Mouse (Mus musculus) adrenal gland, adult 8-10 months (tissue): ENCODE results near the gene Jsrp1. TPM values are rescaled to one million over a fixed set of nuclear protein-coding genes. Genes with fewer than 3 reads are reported as not detected.

ENCODE experiments used
- DNase-seq: peaks from one replicate; pipeline ENCODE4 v3.0.0; 2022
- total RNA-seq, 4 experiments: library from RNA; stranded (reverse); gene quantifications; 2 replicates each; pipeline ENCODE4 v1.2.4; 2022

Jsrp1 gene
- total RNA-seq, 4 experiments from 2014 or later, result 5.7 to 23.4 (median 12.4) TPM

DNA sequence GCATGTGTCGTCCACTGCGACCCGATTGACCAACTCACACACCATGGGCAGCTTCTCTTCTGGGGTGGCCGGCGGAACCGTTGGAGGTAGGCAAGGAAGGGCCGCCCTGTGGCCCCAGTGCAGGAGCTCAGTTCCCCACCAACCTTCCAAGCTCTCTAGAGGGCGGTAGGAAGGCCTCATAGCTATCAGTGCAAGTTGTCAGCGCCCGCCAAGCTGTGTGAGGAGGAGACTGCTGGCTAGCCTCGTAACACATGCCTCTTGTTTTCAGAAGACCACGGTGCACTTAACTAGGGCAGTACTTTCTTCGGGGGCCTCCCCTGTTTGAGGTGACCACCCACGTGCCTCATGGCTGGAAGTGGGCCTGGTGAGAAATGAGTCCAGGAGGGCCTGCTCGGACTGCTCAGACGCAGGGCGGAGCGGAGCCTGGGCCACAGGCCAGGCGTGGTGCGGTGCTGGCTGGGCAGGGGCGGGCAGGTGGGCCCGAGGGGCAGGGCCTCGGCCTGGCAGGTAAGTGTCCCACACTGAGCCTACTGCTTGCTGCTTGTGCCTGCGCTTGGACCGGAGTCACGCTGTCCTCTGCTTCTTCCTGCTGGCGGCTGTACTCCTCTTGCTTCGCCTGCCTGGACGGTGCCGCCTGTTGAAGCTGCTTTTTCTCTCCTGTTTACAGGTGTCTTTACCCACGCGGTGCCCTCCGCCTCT, 21.7 kb downstream of the Jsrp1 start:
- DNase-seq, result no peak

DNA sequence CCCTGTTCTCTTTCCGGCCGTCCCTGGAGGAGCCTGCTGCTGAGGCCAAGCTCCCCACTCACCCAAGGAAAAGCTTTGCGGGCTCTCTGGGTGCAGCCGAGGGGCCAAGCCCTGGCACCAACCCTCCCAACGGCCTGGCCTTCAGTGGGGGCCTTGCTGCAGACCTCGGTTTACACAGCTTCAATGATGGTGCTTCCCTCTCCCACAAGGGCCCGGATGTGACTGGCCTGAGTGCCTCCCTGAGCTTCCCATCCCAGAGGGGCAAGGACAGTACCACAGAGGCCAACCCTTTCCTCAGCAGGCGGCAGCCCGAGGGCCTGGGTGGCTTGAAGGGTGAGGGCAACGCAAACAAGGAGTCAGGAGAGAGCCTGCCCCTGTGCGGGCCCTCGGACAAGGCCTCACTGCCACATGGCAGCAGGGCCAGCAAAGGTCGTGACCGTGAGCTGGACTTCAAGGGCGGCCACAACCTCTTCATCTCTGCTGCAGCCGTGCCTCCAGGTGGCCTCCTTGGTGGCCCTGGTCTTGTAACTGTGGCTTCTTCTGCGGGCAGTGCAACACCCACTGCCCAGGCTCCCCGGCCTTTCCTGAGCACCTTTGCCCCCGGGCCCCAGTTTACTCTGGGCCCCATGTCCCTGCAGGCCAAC, 22.4 kb downstream of the Jsrp1 start:
- DNase-seq, result peak; percentile 66

DNA sequence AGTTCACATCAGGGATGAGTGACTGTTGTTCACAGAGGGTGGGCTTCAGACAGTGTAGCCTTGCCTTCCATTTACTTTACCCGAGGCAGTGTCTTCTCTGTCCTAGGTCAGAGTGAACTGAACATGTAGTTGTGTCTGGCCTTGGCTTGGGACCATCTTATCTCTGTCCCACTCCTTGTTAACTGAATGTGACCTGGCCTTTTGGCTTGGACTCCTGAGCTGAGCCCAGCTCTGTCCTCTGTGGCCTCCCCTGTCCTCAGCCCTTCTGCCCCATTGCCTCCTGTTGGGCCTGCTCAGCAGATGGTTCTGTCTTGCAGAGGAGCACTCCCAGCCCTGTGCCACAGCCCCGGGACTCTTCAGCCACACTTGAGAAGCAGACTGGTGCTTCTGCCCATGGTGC, 25.8 kb downstream of the Jsrp1 start:
- DNase-seq, result no peak

DNA sequence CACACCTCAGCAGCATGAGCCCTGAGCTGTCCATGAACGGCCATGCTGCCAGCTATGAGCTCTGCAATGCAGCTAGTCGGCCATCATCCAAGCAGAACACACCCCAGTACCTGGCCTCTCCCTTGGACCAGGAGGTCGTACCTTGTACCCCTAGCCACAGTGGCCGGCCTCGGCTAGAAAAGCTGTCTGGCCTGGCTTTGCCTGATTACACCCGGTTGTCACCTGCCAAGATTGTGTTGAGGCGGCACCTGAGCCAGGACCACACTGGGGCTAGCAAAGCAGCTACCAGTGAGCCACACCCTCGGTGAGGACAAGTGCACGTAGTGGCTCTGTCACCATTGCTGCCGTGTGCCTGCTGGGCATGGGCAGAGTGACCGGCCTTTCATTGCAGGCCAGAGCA, 27.3 kb downstream of the Jsrp1 start:
- DNase-seq, result no peak

DNA sequence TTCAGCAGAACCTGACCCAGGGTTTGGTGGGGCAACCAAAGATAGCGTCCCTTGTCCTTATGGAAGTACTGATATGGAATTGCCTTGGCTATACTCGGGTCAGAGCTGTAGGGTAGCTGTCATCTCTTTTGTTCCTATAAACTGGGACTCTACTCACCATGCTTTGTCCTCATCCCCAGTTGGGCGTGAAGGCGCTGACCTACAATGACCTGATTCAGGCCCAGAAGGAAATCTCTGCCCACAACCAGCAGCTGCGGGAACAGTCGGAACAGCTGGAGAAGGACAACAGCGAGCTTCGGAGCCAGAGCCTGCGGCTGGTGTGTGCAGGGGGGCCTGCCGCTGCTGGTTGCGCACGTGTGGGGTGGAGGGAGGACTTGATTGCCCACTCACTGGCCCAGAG, 28.4 kb downstream of the Jsrp1 start:
- no peak for DNase-seq

DNA sequence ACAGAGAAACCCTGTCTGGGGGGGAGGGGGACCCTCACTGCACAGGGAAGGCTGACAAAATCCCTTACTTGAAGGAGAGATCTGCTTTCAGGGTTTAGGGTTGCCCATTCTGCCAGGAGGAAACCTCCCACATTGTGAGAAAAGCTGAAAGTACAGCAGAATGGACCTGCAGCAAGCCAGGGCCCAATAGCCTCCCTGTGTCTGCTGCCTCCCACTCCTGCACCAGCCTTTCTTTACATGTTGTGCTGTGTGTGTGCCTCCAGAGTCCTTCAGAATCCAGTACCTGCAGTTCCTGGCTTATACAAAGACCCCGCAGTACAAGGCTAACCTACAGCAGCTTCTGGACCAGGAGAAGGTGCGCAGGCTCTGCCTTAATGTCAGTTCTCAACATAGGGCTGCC, 29.0 kb downstream of the Jsrp1 start:
- no peak for DNase-seq

DNA sequence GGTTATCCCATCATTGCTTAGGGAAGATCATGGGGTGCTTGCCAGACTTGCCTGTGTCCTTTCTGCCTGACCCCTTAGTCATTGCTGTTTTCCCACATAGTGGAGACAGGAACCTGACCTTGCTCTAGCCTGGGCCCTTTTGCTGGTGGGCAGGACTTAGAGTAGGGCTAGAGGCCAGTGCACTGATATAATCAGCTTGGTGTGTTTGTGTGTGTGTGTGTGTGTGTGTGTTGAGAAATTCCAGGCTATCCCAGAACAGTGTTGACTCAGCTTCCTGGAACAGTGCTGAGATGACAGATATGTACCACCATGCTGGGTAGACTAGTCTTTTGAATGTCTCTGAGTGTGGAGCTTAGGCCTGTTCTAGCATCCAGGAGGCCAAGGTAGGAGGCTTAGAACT, 33.7 kb downstream of the Jsrp1 start:
- DNase-seq, result peak; percentile 65

DNA sequence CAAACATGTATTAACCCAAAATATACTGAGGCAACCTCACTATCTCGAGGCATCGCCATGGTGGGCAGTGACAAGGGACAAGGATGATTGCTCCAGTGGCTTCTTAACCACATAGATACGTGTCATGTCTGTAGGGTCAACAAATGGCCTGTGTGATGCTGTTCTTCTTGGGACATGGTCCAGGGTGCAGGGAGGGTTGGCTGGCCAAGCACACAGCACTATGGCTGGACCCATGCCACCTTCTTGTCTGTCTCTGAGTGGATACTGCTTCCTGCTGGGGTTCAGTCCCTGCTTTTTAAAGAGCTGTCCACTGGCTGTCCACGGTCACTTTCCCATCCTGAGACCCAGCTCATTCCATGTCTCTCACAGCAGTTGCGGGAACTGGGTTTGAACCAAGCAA, 36.2 kb downstream of the Jsrp1 start:
- no peak for DNase-seq

DNA sequence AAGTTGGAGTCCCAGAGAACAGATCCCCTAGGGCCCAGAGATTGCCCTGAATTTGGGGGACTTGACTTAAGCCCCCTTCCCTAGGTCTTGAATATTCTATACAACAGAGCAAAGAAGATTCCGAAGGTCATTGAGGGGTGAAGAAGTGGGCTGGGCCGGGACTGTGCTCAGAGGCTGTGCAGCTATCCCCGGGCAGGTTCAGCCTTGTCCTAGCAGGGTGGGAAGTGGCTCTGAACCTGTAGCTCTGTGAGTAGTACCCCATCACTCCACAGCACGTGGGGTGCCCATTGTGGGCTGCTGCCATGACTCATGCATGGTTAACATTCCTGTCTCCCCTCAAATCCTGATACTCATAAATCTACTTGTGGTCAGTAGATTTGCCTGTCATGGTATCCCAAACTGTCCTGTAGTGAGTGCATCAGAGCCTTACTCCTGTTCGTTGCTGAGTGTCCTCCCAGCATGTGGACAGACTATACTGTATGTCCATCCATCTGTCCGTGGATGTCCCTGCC, 36.9 kb downstream of the Jsrp1 start:
- DNase-seq, result no peak

DNA sequence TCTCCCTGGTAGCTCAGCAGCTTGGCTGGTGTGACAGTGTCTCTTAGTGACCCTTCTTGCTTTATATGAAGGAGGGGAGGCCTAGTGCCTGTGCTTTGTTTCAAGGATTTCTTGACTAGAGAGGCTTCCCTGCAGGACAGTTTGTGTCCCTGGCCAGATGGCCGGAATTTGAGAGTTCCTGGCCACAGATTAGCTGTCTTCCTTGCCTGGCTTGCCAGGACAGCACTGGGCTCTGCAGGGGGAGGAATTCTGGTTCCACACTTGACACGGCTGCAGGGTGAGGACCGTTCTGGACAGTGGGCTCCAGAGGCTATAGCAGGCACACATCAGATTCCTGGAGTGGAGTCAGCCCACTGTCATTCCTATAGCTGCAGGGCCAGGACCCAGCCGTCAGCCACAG, 37.6 kb downstream of the Jsrp1 start:
- DNase-seq, result no peak

DNA sequence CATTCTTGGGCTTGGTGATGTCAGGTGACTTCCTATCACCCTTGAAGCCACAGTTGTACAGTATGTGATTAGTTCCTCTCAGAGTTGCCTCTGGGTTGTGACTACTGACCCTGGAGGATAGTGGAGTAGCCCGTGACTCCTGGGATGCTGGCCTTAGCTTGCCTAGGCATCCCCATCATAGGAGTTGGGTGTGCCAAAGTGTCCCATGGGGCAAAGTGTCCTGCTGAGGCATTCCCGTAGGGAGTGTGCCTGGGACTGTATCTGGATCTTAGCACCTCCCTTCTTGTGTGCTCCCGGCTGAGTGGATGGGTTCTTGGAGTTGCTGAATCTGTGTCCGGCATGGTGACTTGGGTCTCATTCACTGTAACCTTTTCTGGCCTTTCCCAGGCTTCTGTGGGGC, 38.3 kb downstream of the Jsrp1 start:
- no peak for DNase-seq

DNA sequence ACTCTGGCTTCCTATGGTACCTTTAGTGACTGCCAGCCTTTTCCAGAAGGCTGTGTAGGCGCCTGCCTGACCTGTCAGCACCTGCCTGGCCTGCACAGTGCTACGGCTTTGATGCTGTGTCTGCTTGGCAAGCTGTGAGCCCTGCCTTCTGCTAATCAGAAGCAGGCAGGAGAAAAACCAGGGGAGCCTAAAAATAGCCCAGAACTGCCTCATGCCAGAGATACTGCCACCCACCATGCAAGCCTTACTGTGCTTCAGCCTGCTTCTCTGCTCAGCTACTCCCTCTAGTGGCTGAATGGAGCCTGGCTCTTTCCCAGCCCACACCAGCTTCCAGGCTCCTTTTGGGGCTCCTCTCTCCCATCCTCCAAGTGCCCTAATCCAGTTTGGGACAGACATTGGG, 38.7 kb downstream of the Jsrp1 start:
- peak; percentile 79 for DNase-seq

DNA sequence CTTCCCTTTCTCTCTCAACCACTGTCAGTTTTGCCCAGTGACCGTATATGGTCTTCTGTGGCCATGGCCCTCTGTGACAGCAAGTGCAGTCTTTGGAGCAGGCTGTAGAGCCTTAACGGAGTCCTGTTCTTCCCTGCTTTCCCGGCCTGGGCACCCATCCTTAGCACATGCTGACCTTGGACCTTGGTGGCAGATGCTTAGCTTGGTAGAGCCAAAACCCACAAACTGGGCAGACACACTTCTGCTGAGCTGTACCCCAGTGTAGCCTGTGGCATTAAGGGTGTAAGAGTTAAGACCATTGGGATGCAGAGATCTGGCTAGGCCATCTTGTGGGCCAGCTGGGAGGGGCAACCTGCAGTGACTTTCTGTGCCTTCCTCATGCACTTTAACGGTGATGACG, 39.5 kb downstream of the Jsrp1 start:
- no peak for DNase-seq

DNA sequence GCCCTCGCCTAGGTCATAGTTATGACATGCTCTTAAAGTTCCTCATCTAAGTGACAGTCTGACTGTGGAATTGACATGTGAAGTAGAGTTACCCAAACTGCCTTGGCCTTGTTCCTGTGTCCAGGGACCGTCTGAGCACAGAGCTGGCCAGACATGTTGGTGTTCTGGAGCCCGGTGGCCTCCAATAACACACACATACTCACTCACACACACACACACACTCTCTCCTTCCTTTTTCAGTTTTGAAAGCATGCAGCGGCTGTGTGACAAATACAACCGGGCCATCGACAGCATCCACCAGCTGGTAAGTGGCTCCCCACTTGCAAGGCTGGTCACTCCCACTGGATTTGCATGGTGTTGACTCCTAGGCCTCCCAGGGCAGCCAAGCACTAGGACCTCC, 44.9 kb downstream of the Jsrp1 start:
- no peak for DNase-seq

DNA sequence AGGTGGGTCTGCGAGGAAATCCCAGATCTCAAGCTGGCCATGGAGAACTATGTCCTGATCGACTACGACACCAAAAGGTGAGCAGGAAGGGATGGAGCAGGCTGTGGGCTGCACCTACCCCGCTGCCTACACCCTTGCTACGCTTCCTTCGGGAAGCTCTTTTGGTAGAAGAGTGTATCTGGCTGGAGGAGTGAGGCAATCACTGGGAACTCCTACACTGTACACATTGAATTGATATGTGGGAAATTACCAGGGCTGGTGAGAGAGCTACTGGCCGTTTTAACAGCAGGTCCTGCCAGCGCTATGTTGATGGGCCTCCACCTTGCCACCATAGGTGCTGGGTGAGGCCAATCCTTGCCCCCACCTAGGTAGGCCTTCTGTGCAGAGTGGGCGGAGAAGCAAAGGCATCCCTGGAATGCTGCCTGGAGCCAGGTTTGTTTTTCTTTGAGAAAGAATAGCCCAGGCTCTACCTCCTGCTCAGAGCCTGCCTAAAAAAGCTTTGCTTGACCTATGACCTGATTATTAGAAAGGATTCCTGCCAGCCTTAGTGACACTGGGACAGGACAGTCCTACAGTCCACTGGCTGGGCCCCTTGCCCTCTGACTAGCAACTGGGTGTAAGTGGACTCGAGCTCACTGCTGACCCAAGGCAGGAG, 47.0 kb downstream of the Jsrp1 start:
- no peak for DNase-seq

DNA sequence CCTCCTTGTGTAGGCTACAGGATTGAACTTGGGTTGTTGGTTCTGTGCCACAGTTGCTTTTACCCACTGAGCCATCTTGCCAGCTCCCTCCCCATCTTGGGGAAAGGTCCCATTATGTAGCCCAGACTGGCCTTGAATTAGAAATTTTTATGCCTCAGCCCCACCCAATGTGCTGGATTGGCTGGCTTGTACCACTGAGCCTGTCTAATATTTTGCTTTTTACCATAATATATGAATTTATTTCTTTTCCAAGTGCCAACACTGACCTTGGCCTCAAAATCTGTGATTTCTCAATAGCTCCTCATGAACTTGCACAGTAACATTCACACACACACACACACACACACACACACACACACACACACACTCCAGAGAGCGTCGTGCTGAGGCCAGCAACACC, 47.6 kb downstream of the Jsrp1 start:
- peak; percentile 64 for DNase-seq

DNA sequence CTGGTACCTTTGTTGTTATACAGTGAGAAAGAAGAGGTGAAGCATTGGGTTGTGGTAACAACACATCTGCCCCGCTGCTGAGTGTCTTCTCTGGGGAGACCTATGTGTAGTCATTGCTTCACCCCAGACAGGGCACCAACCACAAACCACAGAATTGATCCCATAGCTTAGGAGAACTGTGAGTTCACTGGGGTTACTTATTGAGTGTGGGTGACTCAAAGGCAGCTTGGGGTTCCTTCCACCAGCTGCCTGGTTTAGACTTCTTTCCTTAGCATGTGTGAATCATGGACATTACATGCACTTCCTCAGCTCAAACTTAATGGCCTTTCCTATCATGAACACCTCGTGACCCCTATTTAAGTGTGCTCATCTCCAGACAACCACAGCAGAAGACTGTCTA, 49.8 kb downstream of the Jsrp1 start:
- no peak for DNase-seq

DNA sequence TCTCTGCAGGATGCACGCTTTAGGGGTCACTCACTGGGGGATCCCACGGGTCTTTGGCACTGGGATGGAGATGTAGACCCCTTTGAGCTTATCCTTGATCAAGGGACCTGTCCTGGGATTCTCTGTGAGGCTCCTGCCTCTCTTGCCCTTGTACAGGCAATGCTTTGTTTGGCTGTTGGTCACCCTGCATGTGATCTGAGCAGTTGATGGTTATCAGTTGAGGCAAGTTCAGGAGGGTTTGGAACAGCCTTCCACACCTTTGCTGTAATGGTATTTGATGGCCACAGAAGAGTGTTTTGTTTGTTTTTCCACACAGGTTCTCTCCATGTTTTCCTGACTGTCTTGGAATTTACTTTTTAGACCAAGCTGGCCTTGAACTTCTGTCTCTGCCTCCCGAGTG, 51.5 kb downstream of the Jsrp1 start:
- no peak for DNase-seq

DNA sequence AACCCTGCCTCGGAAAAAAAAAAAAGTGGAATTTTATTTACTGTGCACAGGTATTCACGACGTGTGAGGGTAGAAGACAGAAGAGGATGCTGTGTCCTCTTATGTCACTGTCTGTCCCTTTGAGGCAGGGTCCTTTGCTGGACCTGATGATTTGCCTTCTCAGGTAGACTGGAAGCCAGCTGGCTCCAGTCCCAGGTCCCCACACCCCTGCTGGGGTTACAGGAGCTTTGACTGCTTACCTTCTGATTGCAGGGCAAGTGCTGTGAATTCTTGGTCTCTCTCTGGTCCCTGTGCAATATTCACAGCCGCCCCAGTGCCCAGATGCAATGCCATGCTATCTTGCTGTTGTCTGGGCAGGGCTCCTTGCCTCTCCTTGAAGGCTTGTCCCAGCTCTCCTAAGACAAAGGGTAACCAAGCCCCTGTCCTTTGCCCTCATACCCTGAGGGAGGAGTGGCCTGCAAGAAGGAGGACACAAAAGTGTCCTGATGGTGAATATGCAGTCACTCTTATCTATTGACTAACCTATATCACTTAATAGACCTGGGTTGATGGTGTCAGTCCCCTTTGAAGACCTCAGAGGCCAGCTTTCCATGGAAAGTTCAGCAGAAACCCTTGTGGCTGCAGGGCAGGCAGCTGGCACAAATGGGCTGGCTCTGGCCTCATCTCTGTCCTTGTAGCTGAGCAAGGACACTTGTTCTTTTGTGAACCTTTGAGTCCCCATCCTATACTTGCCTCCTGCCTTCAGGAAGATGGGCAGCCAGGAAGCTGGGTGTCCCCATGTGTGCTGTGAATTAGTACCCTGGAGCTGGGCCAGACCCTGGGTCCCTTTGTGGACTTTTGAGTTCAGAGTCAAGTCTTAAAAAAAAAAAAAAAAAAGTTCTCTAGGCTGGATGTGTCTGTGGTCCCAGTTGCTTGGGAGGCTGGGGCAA, 52.4 kb downstream of the Jsrp1 start:
- DNase-seq, result no peak

DNA sequence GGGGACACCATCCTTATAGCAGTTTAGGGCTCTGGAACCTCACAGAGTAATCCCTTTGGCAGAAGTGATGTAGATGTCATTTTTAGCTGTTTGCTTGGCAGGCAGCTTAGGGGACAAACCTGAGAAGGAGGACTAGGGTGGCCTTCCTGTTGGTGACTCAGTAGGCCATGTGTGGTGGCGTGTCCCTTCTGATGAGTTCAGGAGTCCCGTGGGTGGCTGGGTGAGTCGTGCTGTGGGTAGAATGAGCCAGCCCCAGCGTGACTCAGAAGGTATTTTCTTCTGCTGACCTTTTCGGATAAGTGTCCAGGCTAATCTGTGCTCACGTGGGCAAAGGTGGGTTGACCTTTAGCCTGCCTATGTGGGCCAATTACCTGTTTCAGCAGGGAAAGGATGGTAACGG, 54.6 kb downstream of the Jsrp1 start:
- peak; percentile 88 for DNase-seq
